ENCODE assay signal across 28 mouse cellular contexts in the genomic region with DNA sequence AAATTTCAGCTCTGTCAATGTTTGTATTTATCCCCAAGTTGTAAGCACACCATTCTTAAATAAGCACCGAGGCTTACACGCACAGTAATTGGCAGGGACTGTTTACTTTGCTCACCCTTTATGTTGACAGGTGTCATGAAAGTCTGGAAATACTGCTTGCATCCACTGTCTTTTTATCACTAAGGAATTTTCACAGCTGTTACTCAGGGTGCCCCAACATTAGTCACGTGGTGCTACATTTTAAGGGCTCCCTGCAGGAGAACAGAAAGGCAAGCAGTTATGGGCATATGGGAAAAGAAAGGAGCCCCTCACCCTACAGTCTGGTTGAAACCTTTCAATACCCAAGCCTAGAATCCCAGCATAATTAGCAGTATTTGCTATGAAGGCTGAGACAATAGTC.
"Had no signal": no experiment of that assay in that cellular context is flagged by ENCODE, and none has a peak within 500 bp of the region (broad histone marks: within the 10 kb centered on the region; RNA-seq: fewer than 3 reads in every experiment).

No protein-coding gene starts in this region.

- H3K4me1 ChIP-seq: heart, embryonic 10.5 days; heart, embryonic 12.5 days; hindbrain, embryonic 10.5 days; intestine, embryonic 15.5 days; limb, embryonic 15.5 days; liver, embryonic 12.5 days had no signal

- H3K27me3 ChIP-seq: heart, embryonic 12.5 days; hindbrain, embryonic 12.5 days; intestine, embryonic 15.5 days; limb, embryonic 13.5 days; limb, embryonic 15.5 days; liver, embryonic 12.5 days had no signal

- H3K9me3 ChIP-seq: heart, embryonic 10.5 days; heart, embryonic 12.5 days; hindbrain, embryonic 10.5 days; hindbrain, embryonic 12.5 days; intestine, embryonic 15.5 days; limb, embryonic 13.5 days; limb, embryonic 15.5 days; liver, embryonic 12.5 days had no signal

- H3K36me3 ChIP-seq: heart, embryonic 10.5 days; heart, embryonic 12.5 days; hindbrain, embryonic 10.5 days; hindbrain, embryonic 12.5 days; intestine, embryonic 15.5 days; limb, embryonic 13.5 days; limb, embryonic 15.5 days; liver, embryonic 12.5 days had no signal

- H3K27ac ChIP-seq: gastrocnemius, adult 2 months; heart, embryonic 10.5 days; hindbrain, embryonic 10.5 days; hindbrain, embryonic 12.5 days; hindbrain, embryonic 14.5 days; intestine, embryonic 15.5 days; layer of hippocampus, adult 2 months; limb, embryonic 13.5 days; limb, embryonic 15.5 days; liver, embryonic 12.5 days; liver, embryonic 14.5 days had no signal

- H3K4me2 ChIP-seq: heart, embryonic 12.5 days; hindbrain, embryonic 12.5 days; hindbrain, embryonic 14.5 days; intestine, embryonic 15.5 days; limb, embryonic 13.5 days; limb, embryonic 15.5 days; liver, embryonic 12.5 days had no signal

- H3K4me3 ChIP-seq: gastrocnemius, adult 2 months; heart, embryonic 10.5 days; heart, embryonic 12.5 days; hindbrain, embryonic 10.5 days; hindbrain, embryonic 12.5 days; intestine, embryonic 15.5 days; layer of hippocampus, adult 2 months; limb, embryonic 13.5 days; limb, embryonic 15.5 days; liver, embryonic 12.5 days had no signal

- H3K9ac ChIP-seq: heart, embryonic 12.5 days; hindbrain, embryonic 12.5 days; hindbrain, embryonic 14.5 days; intestine, embryonic 15.5 days; limb, embryonic 13.5 days; limb, embryonic 15.5 days; liver, embryonic 12.5 days; liver, embryonic 14.5 days had no signal

- DNase-seq: gastrocnemius, adult 2 months; gastrocnemius, postnatal 10 days; gastrocnemius, postnatal 25 days; heart, adult 18-20 months; heart, postnatal 10 days; heart, postnatal 4 days; kidney, adult 18-20 months; kidney, adult 8-10 months; kidney, postnatal 10 days; kidney, postnatal 25 days; kidney, postnatal 4 days; layer of hippocampus, adult 9-11 months; layer of hippocampus, postnatal 36 days; left cerebral cortex, postnatal 4 days had no signal

- ATAC-seq: hindbrain, embryonic 16.5 days; inflammation-experienced regulatory T-cells, adult 6 months; intestine, embryonic 15.5 days; intestine, postnatal 0 days; liver, embryonic 12.5 days had no signal
